Mouse (Mus musculus) Patski (cell line): ENCODE measurements around the gene Map1a. TPM values are rescaled to one million over a fixed set of nuclear protein-coding genes. Genes with fewer than 3 reads are reported as not detected.

Experiments used
- ATAC-seq: fragments of 100-300 bp; one replicate; pipeline ENCODE4 v1.8.0; 2021
- CTCF ChIA-PET: fragments of 350-600 bp; sonication (Branson Sonifier 250); formaldehyde crosslinking; loops from one replicate; lab custom pipeline; 2022; ENCODE audit warnings: inconsistent platforms; lab: Charles Lee
- POLR2A ChIA-PET: fragments of 350-600 bp; sonication (Branson Sonifier 250); formaldehyde crosslinking; loops from one replicate; lab custom pipeline; 2022; ENCODE audit warnings: antibody characterized with exemption, inconsistent platforms; lab: Charles Lee
- DNase-seq: peaks from one replicate; pipeline ENCODE4 v3.0.0-alpha.2; 2011; ENCODE audit warnings: low read depth, low spot score
- H3K27me3 ChIP-seq: fragments of 371-371 bp; one replicate; pipeline ENCODE4 v1.5.1; 2021
- CTCF ChIP-seq: fragments of 100-300 bp; IDR thresholded peaks from one replicate; pipeline ENCODE4 v1.5.1; 2021
- in situ Hi-C: fragments of 300-500 bp; cut with MboI; formaldehyde crosslinking; loops from 3 replicates; pipeline ENCODE4 v1.11.1; 2018; ENCODE audit warnings: low pct_unique_long_range_greater_than_20kb, mixed read lengths
- polyA plus RNA-seq: library from polyadenylated mRNA; unstranded; gene quantifications from one replicate; pipeline ENCODE4 v1.2.3, GENCODE M21; 2021

The Map1a gene
- polyA plus RNA-seq, 1 experiment from 2014 or later = 1.4 TPM

DNA sequence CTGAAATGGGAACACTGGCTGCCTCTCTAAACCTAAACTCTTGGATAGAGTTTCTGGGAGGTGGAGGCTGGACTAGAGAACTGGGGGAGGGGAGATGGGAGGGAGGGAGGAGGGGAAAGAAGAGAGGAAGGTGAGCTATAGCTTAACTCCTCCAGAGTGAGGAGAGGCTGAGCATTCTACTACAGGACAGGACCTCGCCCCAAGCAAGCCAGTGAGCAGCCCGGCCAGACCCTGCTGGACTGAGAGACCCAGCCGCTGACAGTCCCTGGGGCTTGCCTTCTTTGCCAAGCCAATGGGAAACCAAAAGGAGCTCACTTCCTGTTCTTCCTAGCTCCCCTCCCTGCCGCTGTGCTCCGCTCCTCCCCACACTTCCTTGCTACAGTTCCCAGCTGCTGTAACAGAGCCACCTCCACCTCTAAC lies 19.6 kb downstream of the Map1a start:
- POLR2A ChIA-PET = interaction anchor here (0.6 kb wide), 1 partner anchor 17 kb away, joined by 4 read pairs; no protein-coding TSS in a partner anchor

DNA sequence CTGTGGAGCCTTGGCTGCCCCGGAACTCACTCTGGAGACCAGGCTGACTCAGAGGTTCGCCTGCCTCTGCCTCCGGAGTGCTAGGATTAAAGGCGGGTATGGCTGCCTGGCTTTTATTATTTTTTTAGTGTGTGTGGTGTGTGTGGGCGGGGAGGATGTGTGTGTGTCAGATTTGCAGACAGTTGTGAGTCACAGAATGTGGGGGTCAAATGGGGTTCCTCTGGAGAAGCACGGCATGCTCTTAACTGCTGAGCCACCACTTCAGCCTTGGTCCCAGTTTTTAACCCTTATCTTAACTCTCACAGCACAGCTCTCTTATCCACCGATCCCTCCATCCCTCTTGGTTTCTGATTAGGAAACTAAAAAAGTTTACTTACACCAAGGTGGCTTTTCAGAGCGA lies 26.9 kb downstream of the Map1a start:
- no peak for ATAC-seq

More for the DNA sequence above, 19.6 kb downstream of the Map1a start:
- no peaks in the 10 kb centered on the region for H3K27me3 ChIP-seq
- no peak for TF ChIP-seq CTCF
- ATAC-seq = no peak
- no peak for DNase-seq
- in situ Hi-C loops = no loop called here
- CTCF ChIA-PET = interaction anchor here (1.1 to 1.5 kb wide), 2 partner anchors 10 to 15 kb away, joined by 3 to 6 read pairs; no protein-coding TSS in a partner anchor

DNA sequence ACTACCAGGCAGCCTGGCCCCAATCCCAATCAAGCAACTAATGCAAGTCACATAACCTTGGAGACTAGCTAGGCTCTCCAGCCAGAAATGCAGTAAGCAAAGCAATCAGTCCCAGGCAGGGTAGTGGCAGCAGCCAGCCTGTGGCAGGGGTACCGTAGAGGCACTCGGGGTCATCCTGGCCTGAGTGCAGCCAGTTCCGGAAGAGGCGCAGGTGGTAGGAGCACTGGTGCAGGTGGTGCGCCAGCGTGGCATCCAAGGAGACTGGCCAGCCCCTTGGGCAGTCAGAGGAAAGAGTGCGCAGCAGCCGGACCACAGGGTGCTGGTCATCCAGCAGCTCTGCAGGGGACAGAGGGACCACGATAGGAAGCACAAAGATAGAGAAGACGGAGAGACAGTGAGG lies 33.6 kb downstream of the Map1a start:
- CTCF ChIA-PET = no interaction called here
- no peaks in the 10 kb centered on the region for H3K27me3 ChIP-seq
- POLR2A ChIA-PET = no interaction called here
- no peak for TF ChIP-seq CTCF
- in situ Hi-C loops = no loop called here
- ATAC-seq (no peak), DNase-seq (no peak)

More for the DNA sequence above, 26.9 kb downstream of the Map1a start:
- ChIA-PET CTCF (no interaction called here), POLR2A (no interaction called here)
- DNase-seq = no peak
- in situ Hi-C loops = no loop called here
- H3K27me3 ChIP-seq = no peaks in the 10 kb centered on the region
- no peak for TF ChIP-seq CTCF

DNA sequence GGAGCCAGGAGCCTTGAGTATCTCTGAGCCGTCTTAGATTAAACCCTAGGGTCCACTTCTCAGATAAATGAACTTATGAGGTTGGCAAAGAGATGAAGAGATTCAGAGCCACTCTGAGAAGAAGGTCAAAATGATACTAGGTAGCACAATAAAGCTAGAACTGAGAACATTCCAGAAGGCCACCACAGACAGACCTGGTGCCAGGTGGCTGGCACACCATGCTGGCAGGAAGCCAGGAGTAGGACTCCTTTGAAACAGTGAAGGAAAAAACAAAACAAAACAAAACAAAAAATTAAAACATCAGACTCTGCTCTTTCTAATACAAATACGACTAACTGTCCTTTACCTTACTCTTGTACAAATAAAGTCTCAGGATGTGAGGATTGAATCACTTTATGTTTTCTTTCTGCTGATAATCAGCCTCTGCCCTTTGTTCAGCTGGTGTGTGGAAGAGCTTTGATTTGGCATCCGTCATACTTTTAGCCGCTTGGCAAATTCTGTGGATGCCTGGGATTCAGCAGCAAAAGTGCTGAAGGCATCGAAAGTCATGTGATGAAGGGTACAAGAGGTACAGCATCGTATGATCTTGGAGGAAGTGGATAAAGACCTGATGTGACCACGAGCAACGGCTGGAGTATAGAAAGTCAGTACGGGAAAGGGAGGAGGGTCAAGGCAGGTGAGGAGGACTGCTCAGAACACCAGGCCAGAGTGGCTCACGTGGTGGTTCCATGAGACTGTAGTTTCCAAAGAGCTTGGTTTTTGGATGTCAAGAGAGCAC lies 34.5 kb downstream of the Map1a start:
- in situ Hi-C loops = no loop called here
- TF ChIP-seq CTCF = no peak
- DNase-seq (no peak), ATAC-seq (no peak)
- CTCF ChIA-PET = interaction anchor here (0.8 kb wide), 1 partner anchor 15 kb away, joined by 3 read pairs; no protein-coding TSS in a partner anchor
- no peaks in the 10 kb centered on the region for H3K27me3 ChIP-seq
- POLR2A ChIA-PET = no interaction called here

DNA sequence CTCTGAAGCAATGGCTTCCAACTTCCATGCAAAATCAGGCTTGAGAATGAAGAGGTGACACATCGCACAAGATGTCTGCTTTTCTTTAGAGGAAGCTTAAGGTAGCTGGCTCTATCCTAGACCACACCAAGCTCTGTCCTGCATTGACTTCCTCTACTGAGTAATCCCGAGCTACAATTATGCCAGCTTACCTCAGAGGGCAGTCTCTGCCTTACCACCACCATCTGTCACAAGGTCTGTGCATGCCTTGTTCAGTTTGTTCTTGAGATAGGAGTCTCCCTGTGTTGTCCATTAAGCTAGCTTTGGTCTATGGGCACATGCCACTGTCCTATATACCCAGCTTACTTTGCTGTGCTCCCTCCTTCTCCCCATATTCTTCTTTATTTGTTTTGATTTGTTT lies 40.1 kb downstream of the Map1a start:
- ChIA-PET CTCF (interaction anchor here (0.9 kb wide), 1 partner anchor 12 kb away, joined by 3 read pairs; no protein-coding TSS in a partner anchor), POLR2A (no interaction called here)
- no peaks in the 10 kb centered on the region for H3K27me3 ChIP-seq
- in situ Hi-C loops = no loop called here
- ATAC-seq = no peak
- TF ChIP-seq CTCF = no peak
- no peak for DNase-seq

DNA sequence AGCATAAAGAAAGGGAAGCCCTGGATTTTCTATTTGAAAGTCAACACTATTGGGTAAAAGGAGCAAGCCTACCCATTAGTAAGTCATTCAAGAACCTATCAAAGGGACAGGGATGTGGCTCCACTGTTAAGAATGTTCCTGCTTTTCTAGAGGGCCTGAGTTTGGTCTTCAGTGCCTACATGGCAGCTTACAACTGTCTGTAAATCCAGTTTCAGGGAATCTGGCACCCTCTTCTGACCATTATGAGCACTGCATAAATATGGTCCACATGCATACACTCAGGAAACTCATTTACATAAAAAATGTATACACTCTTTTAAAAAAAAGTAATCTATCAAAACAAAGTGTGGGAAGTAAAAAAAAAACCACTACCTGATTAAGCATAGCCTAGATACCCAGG lies 49.7 kb downstream of the Map1a start:
- CTCF ChIA-PET = interaction anchor here (1.0 to 1.3 kb wide), 2 partner anchors 12 to 48 kb away, joined by 3 read pairs; no protein-coding TSS in a partner anchor
- TF ChIP-seq CTCF = no peak
- POLR2A ChIA-PET = no interaction called here
- DNase-seq = no peak
- no peaks in the 10 kb centered on the region for H3K27me3 ChIP-seq
- in situ Hi-C loops = no loop called here
- ATAC-seq = no peak

DNA sequence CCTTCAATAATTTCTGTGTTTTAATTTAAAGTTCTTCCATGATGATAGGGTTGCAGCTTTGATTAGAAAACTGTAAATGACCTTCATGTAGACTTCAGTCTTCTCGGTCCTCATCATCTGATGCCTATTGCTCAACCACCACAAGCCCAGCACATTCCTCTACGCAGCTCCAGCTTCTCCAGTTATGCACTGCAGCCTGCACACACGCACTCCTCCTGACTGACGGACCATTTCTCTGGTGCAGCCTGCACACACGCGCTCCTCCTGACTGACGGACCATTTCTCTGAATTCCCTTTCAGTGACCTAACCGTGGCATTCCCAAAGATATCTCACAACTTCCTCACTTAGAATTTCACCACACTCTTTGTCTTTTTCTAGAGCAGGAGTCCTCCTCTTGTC lies 63.8 kb downstream of the Map1a start:
- DNase-seq (peak; percentile 12), ATAC-seq (no peak)
- H3K27me3 ChIP-seq = peaks cover 17% of the 10 kb centered on the region
- POLR2A ChIA-PET = interaction anchor here (0.5 to 0.7 kb wide), 2 partner anchors 11 to 37 kb away, joined by 4 read pairs; no protein-coding TSS in a partner anchor
- CTCF ChIA-PET = interaction anchor here (1.5 to 2.3 kb wide), 3 partner anchors 18 to 60 kb away, joined by 3 to 7 read pairs (median 5); partner anchors contain the start of genes Catsper2 and Pdia3
- in situ Hi-C loops = no loop called here
- TF ChIP-seq CTCF = no peak

DNA sequence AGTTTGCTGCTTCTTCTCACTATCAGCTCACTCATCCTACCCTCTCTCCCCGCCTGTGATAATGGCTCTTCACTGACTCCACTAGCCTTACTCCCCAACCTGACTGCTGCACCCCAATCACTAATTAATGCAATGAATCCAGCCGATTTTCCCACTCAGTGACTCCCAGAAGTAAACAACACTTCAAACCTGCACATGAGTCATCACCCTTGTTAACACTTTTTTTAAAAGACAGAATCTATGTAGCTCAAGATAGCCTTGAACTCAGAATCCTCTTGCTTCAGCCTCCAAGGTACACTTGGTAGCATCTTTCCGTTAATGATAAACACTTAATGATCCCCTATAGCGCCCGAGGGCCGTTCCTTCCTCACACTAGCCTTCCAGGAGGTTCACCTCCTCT lies 65.0 kb downstream of the Map1a start:
- ATAC-seq (no peak), DNase-seq (no peak)
- peaks cover 22% of the 10 kb centered on the region for H3K27me3 ChIP-seq
- no peak for TF ChIP-seq CTCF
- POLR2A ChIA-PET = interaction anchor here (0.7 kb wide), 1 partner anchor 13 kb away, joined by 3 read pairs; no protein-coding TSS in a partner anchor
- CTCF ChIA-PET = interaction anchor here (1.1 to 2.3 kb wide), 2 partner anchors 44 to 59 kb away, joined by 3 to 5 read pairs; partner anchors contain the start of genes Catsper2 and Pdia3
- in situ Hi-C loops = no loop called here

DNA sequence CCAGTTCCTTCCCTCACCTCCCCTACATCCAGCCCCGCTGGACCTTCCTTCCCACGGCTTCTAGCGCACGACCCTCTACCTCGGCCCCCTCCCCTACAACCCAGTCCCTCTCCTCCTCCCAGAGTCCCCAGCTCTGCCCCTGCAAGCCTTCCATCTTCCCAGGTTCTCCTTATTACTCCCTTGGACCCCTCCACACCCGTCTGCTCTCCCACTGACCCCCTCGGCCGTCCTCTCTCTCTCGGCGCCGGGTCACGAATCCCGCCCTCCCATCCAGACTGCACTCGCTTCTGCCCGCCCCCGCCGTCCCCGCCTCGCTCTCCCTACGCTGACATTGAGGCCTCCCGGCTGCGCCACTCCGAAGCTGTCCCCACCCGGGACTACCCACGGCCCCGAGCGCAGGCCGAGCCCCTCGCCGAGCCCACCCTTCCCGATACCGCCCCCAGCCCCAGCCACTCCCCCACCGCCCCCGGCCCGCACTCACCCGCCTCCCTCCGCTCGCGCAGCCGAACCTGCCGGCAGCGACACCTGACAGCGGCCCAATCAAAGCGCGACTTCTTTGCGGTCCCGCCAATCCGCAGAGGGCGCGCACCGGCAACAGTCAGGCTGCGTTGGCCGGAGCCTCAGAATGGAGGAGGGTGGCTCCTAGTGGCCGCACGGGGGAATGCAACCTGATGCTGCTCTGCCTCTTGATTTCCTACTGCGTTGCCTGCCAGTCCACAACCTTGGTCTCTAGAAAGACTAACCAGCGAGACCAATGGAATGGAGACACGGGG lies 65.6 kb downstream of the Map1a start, which contains the start of gene Ppip5k1:
Gene Ppip5k1, minus strand, starts transcription at position 577 of the 773 bp plus-strand sequence.
- ChIA-PET POLR2A (no interaction called here), CTCF (interaction anchor here (0.7 to 1.3 kb wide), 2 partner anchors 10 to 18 kb away, joined by 3 to 4 read pairs; no protein-coding TSS in a partner anchor)
- DNase-seq = peak; percentile 64
- ATAC-seq = peak; percentile 94
- in situ Hi-C loops = no loop called here
- peak; percentile 97 for TF ChIP-seq CTCF
- peaks cover 27% of the 10 kb centered on the region for H3K27me3 ChIP-seq

DNA sequence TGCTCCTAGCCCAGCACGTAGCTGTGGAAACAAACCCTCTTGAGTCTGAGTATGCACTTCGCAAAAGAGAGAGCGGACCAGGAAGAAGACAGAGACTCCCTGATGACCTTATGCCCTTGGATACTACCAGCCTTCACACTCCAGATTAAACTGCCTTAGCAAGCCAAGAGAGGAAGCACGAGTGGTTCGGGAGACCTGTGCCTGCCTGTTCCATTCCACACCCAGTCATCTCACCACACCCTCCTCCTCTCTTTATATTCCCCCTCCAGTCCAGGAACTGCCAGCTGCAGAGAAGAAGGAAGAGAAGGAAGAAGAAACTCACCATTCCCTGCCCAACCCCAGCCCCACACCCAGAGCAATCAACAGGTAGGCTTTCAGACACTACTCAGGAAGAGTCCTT lies 68.1 kb downstream of the Map1a start, which contains the start of gene Ckmt1:
Gene Ckmt1, plus strand, starts transcription at position 221 of the 400 bp plus-strand sequence.
- H3K27me3 ChIP-seq = peaks cover 38% of the 10 kb centered on the region
- TF ChIP-seq CTCF = no peak
- POLR2A ChIA-PET = no interaction called here
- ATAC-seq = no peak
- CTCF ChIA-PET = interaction anchor here (1.1 kb wide), 1 partner anchor 50 kb away, joined by 3 read pairs; no protein-coding TSS in a partner anchor
- DNase-seq = no peak
- in situ Hi-C loops = no loop called here
